Mouse (Mus musculus): ENCODE measurements at regions not wholly inside any gene's neighbourhood (a gene's known extent, or its start where the extent isn't known, plus 50 kb on each side); places are given as distances from the start of the nearest gene placed in this dataset.

DNA sequence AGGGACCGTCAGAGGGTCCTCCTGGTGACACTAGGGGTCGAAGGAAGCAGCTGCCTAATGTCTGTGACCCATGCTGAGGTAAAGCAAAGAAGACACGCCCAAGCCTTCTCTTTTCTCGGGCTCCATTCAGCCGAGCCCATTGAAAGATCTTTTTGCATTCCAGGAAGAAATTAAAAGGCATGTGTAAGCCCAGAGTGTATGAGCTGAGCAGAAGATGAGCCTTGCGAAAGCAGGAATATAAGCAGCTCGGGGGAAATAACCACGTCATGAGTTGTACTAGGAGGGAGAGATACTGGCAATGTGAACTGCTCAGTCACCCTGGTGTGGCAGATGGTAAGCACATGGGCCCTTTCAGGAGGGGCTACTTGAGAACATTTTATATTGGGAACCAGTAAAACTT lies 252.1 kb downstream of the Ice1 start:
- Histone ChIP-seq H3K27me3 (ENCODE audit: control insufficient read depth, insufficient read depth, low read length) (no peaks in the 10 kb centered on the region), H3K36me3 (ENCODE audit: control insufficient read depth, insufficient read depth, low read length) (no peaks in the 10 kb centered on the region), H3K27ac (ENCODE audit: low read length) (no peak overlapping the region), H3K9me3 (ENCODE audit: control insufficient read depth, low read depth, low read length) (no peaks in the 10 kb centered on the region), H3K9ac (replicated peaks; ENCODE audit: low read depth, low read length) (no peak overlapping the region), H3K4me1 (ENCODE audit: control insufficient read depth, insufficient read depth, low read length) (no peaks in the 10 kb centered on the region), H3K4me2 (replicated peaks; ENCODE audit: low read depth, low read length) (no peak overlapping the region), H3K4me3 (ENCODE audit: low read depth, low read length) (no peak overlapping the region)
- WGBS = 55% methylated on average over 8 of the region's 8 CpGs
- ATAC-seq (ENCODE audit: insufficient number of reproducible peaks, insufficient read depth, low FRiP score, low read depth) = no peak

DNA sequence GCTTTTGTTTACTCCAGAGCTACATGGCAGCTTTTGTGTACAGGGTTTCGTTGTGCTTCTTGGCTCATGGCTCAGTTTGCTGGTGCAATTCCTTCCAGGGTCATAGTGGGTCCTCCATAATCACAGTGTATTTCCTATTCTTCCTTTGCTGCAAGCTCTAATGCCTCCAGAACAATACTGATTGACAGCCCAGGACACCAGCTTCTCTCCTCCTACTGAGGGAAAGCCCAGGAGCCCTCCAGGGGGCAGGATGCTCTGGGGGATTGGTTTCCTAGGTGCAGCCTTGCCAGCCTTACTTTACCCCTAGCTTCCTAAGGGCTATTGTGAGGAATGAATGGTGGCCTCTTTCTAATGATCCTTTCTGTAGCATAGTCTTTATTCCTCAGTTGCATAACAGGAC lies 224.6 kb downstream of the Ice1 start:
- Histone ChIP-seq H3K4me2 (replicated peaks; ENCODE audit: low read depth, low read length) (no peak overlapping the region), H3K36me3 (ENCODE audit: control insufficient read depth, insufficient read depth, low read length) (no peaks in the 10 kb centered on the region), H3K9ac (replicated peaks; ENCODE audit: low read depth, low read length) (no peak overlapping the region), H3K27me3 (ENCODE audit: control insufficient read depth, insufficient read depth, low read length) (no peaks in the 10 kb centered on the region), H3K9me3 (ENCODE audit: control insufficient read depth, low read depth, low read length) (no peaks in the 10 kb centered on the region), H3K4me1 (ENCODE audit: control insufficient read depth, insufficient read depth, low read length) (no peaks in the 10 kb centered on the region), H3K4me3 (ENCODE audit: low read depth, low read length) (no peak overlapping the region), H3K27ac (ENCODE audit: low read length) (no peak overlapping the region)
- 86% methylated on average over 1 of the region's 1 CpGs for WGBS
- no peak for ATAC-seq (ENCODE audit: insufficient number of reproducible peaks, insufficient read depth, low FRiP score, low read depth)

DNA sequence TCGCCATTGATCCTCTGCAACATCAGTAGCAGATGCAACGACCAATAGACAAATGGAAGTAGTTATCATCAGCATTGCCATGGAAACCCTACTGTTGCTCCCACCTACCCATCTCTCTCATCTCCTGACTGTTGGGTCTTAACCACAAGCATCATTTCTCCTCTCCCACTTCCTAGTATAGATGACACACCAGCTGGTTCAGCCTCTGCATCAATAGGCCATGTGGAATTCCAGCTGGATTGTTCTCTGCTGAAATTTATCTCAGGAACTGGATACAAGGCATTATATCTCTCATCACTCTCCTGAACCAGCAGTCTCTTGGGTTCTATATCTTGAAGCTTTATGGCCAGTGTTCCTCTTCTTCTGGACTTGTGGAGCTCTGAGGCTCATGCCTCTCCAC lies 219.3 kb downstream of the Ice1 start:
- Histone ChIP-seq H3K4me3 (ENCODE audit: low read depth, low read length) (no peak overlapping the region), H3K27me3 (ENCODE audit: control insufficient read depth, insufficient read depth, low read length) (no peaks in the 10 kb centered on the region), H3K27ac (ENCODE audit: low read length) (no peak overlapping the region), H3K4me2 (replicated peaks; ENCODE audit: low read depth, low read length) (no peak overlapping the region), H3K36me3 (ENCODE audit: control insufficient read depth, insufficient read depth, low read length) (no peaks in the 10 kb centered on the region), H3K9me3 (ENCODE audit: control insufficient read depth, low read depth, low read length) (no peaks in the 10 kb centered on the region), H3K9ac (replicated peaks; ENCODE audit: low read depth, low read length) (no peak overlapping the region), H3K4me1 (ENCODE audit: control insufficient read depth, insufficient read depth, low read length) (no peaks in the 10 kb centered on the region)
- no peak for ATAC-seq (ENCODE audit: insufficient number of reproducible peaks, insufficient read depth, low FRiP score, low read depth)
- 94% methylated on average over 2 of the region's 2 CpGs for WGBS

DNA sequence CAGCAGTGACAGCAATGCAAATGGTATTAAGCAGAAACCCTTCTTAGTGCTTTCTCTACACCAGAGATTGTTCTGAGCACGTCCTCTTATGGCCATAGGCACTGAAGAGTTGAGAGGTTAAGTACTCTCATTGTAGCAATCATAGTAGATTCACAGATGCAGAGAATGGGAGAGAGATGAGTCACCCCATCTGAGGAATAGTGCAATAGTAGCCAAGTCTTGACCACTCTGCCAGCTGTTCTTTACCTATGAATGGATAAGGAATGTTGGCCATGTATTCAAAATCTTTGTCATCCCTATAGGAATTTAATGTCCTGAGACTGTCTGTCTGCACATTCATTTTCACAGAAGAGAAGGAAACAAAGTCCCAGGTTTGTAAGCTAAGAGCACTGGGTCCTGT lies 198.0 kb downstream of the Ice1 start:
- no peak for ATAC-seq (ENCODE audit: insufficient number of reproducible peaks, insufficient read depth, low FRiP score, low read depth)
- Histone ChIP-seq H3K4me3 (ENCODE audit: low read depth, low read length) (no peak overlapping the region), H3K4me1 (ENCODE audit: control insufficient read depth, insufficient read depth, low read length) (no peaks in the 10 kb centered on the region), H3K4me2 (replicated peaks; ENCODE audit: low read depth, low read length) (no peak overlapping the region), H3K9me3 (ENCODE audit: control insufficient read depth, low read depth, low read length) (no peaks in the 10 kb centered on the region), H3K9ac (replicated peaks; ENCODE audit: low read depth, low read length) (no peak overlapping the region), H3K27me3 (ENCODE audit: control insufficient read depth, insufficient read depth, low read length) (no peaks in the 10 kb centered on the region), H3K36me3 (ENCODE audit: control insufficient read depth, insufficient read depth, low read length) (no peaks in the 10 kb centered on the region), H3K27ac (ENCODE audit: low read length) (no peak overlapping the region)
- 56% methylated on average over 1 of the region's 1 CpGs for WGBS

DNA sequence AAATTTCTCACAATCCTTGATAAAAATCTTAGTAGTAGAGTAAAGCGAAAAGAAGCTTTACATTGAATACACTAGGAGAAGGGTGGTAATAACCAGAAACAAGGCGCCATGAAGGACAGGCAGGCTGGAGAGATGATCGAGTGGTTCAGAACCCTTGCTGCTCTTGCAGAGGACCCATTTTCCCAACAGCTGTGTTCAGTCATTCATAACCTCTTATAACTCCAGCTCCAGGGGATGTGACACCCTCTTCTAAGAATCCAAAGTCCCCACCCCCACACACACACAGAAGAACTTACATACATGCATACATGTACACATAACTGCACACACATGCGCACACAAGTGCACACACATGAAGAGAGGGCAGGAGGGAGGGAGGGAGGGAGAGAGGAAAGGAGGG lies 190.5 kb downstream of the Ice1 start:
- Histone ChIP-seq H3K9me3 (ENCODE audit: control insufficient read depth, low read depth, low read length) (no peaks in the 10 kb centered on the region), H3K4me3 (ENCODE audit: low read depth, low read length) (no peak overlapping the region), H3K9ac (replicated peaks; ENCODE audit: low read depth, low read length) (no peak overlapping the region), H3K4me1 (ENCODE audit: control insufficient read depth, insufficient read depth, low read length) (no peaks in the 10 kb centered on the region), H3K4me2 (replicated peaks; ENCODE audit: low read depth, low read length) (no peak overlapping the region), H3K36me3 (ENCODE audit: control insufficient read depth, insufficient read depth, low read length) (no peaks in the 10 kb centered on the region), H3K27me3 (ENCODE audit: control insufficient read depth, insufficient read depth, low read length) (no peaks in the 10 kb centered on the region), H3K27ac (ENCODE audit: low read length) (no peak overlapping the region)
- WGBS = 69% methylated on average over 4 of the region's 4 CpGs
- ATAC-seq (ENCODE audit: insufficient number of reproducible peaks, insufficient read depth, low FRiP score, low read depth) = no peak

DNA sequence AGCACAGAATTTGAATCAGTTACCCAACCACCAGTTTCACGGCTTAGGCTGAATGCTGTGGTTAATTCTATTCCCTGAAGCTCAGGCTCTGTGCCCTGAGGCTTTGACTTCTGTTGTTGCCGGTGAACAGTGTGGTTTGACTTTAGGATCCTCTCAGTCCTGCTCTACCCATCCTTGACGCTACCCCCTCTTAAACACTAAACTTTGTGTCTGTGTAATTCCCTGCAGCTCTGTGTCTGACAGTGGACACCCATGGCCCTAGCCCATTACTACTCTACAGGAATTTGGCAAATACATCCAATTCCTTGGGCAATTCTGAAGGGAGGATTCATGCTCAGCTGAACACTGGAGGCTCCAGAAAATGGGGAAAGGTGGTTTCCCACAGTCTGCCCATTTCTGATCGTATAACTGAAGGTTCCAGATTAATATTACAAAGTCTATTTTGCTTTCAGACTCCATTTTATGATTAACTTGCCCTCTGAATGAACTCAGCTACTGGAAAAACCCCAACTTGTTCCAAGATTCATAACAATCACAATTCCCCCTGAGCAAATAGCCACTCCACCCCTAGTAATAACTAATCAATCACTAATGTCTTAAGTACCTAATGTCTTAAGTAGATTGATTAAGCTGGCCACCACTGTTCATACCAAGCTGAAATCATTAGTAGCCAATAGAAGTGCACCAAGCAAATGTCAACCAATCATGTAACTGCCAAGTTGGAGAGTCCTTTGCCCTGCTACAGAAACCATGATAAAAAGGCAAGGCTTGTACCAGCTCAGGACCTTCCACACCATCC lies 182.6 kb downstream of the Ice1 start:
- 70% methylated on average over 4 of the region's 4 CpGs for WGBS
- H3K36me3 ChIP-seq (ENCODE audit: control insufficient read depth, insufficient read depth, low read length) = no peaks in the 10 kb centered on the region

DNA sequence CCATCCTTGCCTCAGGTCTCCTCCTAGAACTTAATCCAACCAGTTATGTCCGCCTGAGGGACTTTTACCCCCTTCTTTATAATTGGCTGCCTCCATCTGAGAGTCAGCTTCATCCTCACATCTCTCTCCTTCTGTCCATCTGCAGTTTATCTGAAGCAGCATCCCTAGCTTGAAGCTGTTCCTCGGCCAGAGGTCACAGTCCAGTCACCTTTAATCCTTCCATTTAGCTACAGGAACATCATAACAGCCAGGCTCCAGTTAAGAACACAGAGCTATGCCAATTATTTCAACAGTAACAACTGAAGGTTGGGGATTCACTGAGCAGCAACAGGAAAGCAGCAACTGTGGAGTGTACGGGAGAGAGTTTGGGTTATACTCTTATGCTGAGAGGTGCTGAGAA lies 179.0 kb downstream of the Ice1 start:
- 71% methylated on average over 3 of the region's 3 CpGs for WGBS
- H3K27me3 ChIP-seq (ENCODE audit: control insufficient read depth, insufficient read depth, low read length) = no peaks in the 10 kb centered on the region
- no peaks in the 10 kb centered on the region for H3K9me3 ChIP-seq (ENCODE audit: control insufficient read depth, low read depth, low read length)
- H3K4me2 ChIP-seq (replicated peaks; ENCODE audit: low read depth, low read length) = no peak overlapping the region
- no peak for ATAC-seq (ENCODE audit: insufficient number of reproducible peaks, insufficient read depth, low FRiP score, low read depth)
- H3K36me3 ChIP-seq (ENCODE audit: control insufficient read depth, insufficient read depth, low read length) = no peaks in the 10 kb centered on the region
- no peaks in the 10 kb centered on the region for H3K4me1 ChIP-seq (ENCODE audit: control insufficient read depth, insufficient read depth, low read length)
- no peak overlapping the region for H3K9ac ChIP-seq (replicated peaks; ENCODE audit: low read depth, low read length)
- no peak overlapping the region for H3K4me3 ChIP-seq (ENCODE audit: low read depth, low read length)
- H3K27ac ChIP-seq (ENCODE audit: low read length) = no peak overlapping the region

More for the DNA sequence above, 182.6 kb downstream of the Ice1 start:
- H3K4me2 ChIP-seq (replicated peaks; ENCODE audit: low read depth, low read length) = no peak overlapping the region
- no peak overlapping the region for H3K9ac ChIP-seq (replicated peaks; ENCODE audit: low read depth, low read length)
- no peaks in the 10 kb centered on the region for H3K9me3 ChIP-seq (ENCODE audit: control insufficient read depth, low read depth, low read length)
- ATAC-seq (ENCODE audit: insufficient number of reproducible peaks, insufficient read depth, low FRiP score, low read depth) = no peak
- no peaks in the 10 kb centered on the region for H3K4me1 ChIP-seq (ENCODE audit: control insufficient read depth, insufficient read depth, low read length)
- no peak overlapping the region for H3K4me3 ChIP-seq (ENCODE audit: low read depth, low read length)
- H3K27me3 ChIP-seq (ENCODE audit: control insufficient read depth, insufficient read depth, low read length) = no peaks in the 10 kb centered on the region
- H3K27ac ChIP-seq (ENCODE audit: low read length) = no peak overlapping the region

DNA sequence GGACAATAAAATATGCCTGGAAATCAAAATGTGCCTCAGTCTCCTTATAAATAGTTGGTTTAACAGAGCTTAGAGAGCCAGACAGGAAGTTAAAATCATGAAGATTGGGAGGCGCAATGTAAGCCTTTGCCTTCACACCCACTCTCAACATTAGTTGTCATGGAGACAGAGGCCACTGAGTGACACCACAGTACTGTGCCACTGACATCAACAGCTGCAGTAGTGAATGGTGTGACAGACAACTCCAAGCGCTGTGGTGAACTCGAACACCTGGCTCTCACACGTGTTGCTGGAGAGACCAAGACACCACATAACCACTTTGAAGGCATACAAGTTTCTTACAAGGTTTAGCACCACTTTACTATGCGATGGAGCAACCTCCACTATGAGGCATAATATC lies 172.4 kb downstream of the Ice1 start:
- Histone ChIP-seq H3K9me3 (ENCODE audit: control insufficient read depth, low read depth, low read length) (no peaks in the 10 kb centered on the region), H3K27ac (ENCODE audit: low read length) (no peak overlapping the region), H3K36me3 (ENCODE audit: control insufficient read depth, insufficient read depth, low read length) (no peaks in the 10 kb centered on the region), H3K9ac (replicated peaks; ENCODE audit: low read depth, low read length) (no peak overlapping the region), H3K27me3 (ENCODE audit: control insufficient read depth, insufficient read depth, low read length) (no peaks in the 10 kb centered on the region), H3K4me3 (ENCODE audit: low read depth, low read length) (no peak overlapping the region), H3K4me2 (replicated peaks; ENCODE audit: low read depth, low read length) (no peak overlapping the region), H3K4me1 (ENCODE audit: control insufficient read depth, insufficient read depth, low read length) (no peaks in the 10 kb centered on the region)
- WGBS = 72% methylated on average over 5 of the region's 5 CpGs
- ATAC-seq (ENCODE audit: insufficient number of reproducible peaks, insufficient read depth, low FRiP score, low read depth) = no peak

DNA sequence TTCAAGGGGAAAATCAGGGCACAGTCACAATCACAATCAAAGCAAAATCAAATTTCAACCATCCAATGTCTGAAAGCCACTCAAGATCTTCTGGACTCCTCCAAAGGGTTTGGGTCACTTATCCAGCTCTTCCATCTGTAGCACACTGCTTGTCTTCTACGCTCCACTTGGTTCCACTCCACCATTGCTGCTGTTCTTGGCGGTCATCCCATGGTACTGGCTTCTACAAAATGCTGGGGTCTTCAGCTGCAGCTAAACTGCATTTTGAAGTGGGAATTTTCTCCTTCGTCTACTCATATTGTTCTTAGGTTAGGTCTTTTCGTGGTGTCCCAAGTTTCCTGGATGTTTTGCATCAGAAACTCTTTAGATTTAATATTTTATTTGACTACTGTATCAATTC lies 162.7 kb downstream of the Ice1 start:
- Histone ChIP-seq H3K27ac (ENCODE audit: low read length) (no peak overlapping the region), H3K4me3 (ENCODE audit: low read depth, low read length) (no peak overlapping the region), H3K9ac (replicated peaks; ENCODE audit: low read depth, low read length) (no peak overlapping the region), H3K36me3 (ENCODE audit: control insufficient read depth, insufficient read depth, low read length) (no peaks in the 10 kb centered on the region), H3K4me2 (replicated peaks; ENCODE audit: low read depth, low read length) (no peak overlapping the region), H3K27me3 (ENCODE audit: control insufficient read depth, insufficient read depth, low read length) (no peaks in the 10 kb centered on the region), H3K4me1 (ENCODE audit: control insufficient read depth, insufficient read depth, low read length) (no peaks in the 10 kb centered on the region), H3K9me3 (ENCODE audit: control insufficient read depth, low read depth, low read length) (no peaks in the 10 kb centered on the region)
- ATAC-seq (ENCODE audit: insufficient number of reproducible peaks, insufficient read depth, low FRiP score, low read depth) = no peak
- 85% methylated on average over 4 of the region's 4 CpGs for WGBS
